Mouse (Mus musculus) CH12.LX (cell line): ENCODE results near the gene Kcmf1. TPM values are rescaled to one million over a fixed set of nuclear protein-coding genes. Genes with fewer than 3 reads are reported as not detected.
A peak's percentile ranks its signal among the peaks of the same experiment; 100 is the strongest.

ENCODE experiments used
- DNase-seq: peaks from one replicate; pipeline ENCODE4 v3.0.0-alpha.2; 2013; ENCODE audit errors: extremely low read depth
- H3K27ac ChIP-seq: 2 replicates; pipeline ENCODE4 v1.5.1; 2012; ENCODE audit warnings: low read depth, mild to moderate bottlenecking, control low read depth, moderate library complexity; ENCODE audit not compliant: insufficient read depth
- H3K27me3 ChIP-seq: replicated peaks from 2 replicates; pipeline ENCODE3; 2012; ENCODE audit warnings: inconsistent platforms
- H3K36me3 ChIP-seq, 2 experiments: replicated peaks in 1 of 2; 2 replicates each; pipeline versions ENCODE3 to v1.6.1; 2012; ENCODE audit warnings: inconsistent platforms in 1 of 2, low read length in 1 of 2, mild to moderate bottlenecking in 1 of 2, mixed read lengths in 1 of 2, moderate library complexity in 1 of 2; ENCODE audit not compliant: control insufficient read depth in 1 of 2, insufficient read depth in 1 of 2
- H3K4me1 ChIP-seq, 2 experiments: 2 replicates each; pipeline ENCODE4 v1.6.1; 2012; ENCODE audit warnings: inconsistent platforms in 1 of 2, moderate library complexity in 1 of 2; ENCODE audit not compliant: insufficient read depth in 2 of 2, control insufficient read depth in 1 of 2
- H3K4me2 ChIP-seq: 2 replicates; pipeline ENCODE4 v1.6.1; 2012; ENCODE audit warnings: low read depth, mild to moderate bottlenecking, control low read depth; ENCODE audit not compliant: poor library complexity, insufficient read depth, severe bottlenecking
- H3K4me3 ChIP-seq, 3 experiments: fragments of 150-350 bp in 1 of 3; sonication (generic) in 1 of 3; replicated peaks in 1 of 3; 2 replicates each; pipeline versions ENCODE3 to v1.5.1; 2011 to 2012; ENCODE audit warnings: low read depth in 2 of 3, low read length in 2 of 3, mild to moderate bottlenecking in 2 of 3, moderate library complexity in 2 of 3, control low read depth in 1 of 3, improper control_type of control experiment in 1 of 3, inconsistent platforms in 1 of 3, mixed read lengths in 1 of 3; ENCODE audit not compliant: poor library complexity in 1 of 3
- H3K79me2 ChIP-seq: replicated peaks from 2 replicates; pipeline ENCODE4 v1.6.1; 2012; ENCODE audit warnings: mild to moderate bottlenecking, moderate library complexity; ENCODE audit not compliant: control insufficient read depth, poor library complexity, insufficient read depth, severe bottlenecking; ENCODE audit errors: extremely low read depth
- H3K9ac ChIP-seq: 2 replicates; pipeline ENCODE4 v1.6.1; 2012; ENCODE audit warnings: low read depth, mild to moderate bottlenecking, control low read depth, moderate library complexity; ENCODE audit not compliant: insufficient read depth
- H3K9me3 ChIP-seq: replicated peaks from 2 replicates; pipeline ENCODE3; 2012; ENCODE audit warnings: low read length, inconsistent platforms, mixed read lengths
- CHD1 ChIP-seq: IDR thresholded peaks from 2 replicates; pipeline ENCODE4 v1.6.1; 2012; ENCODE audit warnings: low read depth, low read length, improper control_type of control experiment, inconsistent platforms
- CHD2 ChIP-seq: IDR thresholded peaks from 2 replicates; pipeline ENCODE4 v1.6.1; 2011; ENCODE audit warnings: low read length, improper control_type of control experiment
- CTCF ChIP-seq, 2 experiments: IDR thresholded peaks in 1 of 2; conservative IDR thresholded peaks in 1 of 2; 2 replicates each; pipeline ENCODE4 v1.5.1; 2011 to 2012; ENCODE audit warnings: low read depth in 2 of 2, low read length in 2 of 2, improper control_type of control experiment in 1 of 2, inconsistent platforms in 1 of 2, mild to moderate bottlenecking in 1 of 2, moderate library complexity in 1 of 2
- E2F4 ChIP-seq: IDR thresholded peaks from 2 replicates; pipeline ENCODE4 v1.6.1; 2011; ENCODE audit warnings: low read depth, low read length, improper control_type of control experiment; ENCODE audit not compliant: insufficient replicate concordance
- ELF1 ChIP-seq: IDR thresholded peaks from 2 replicates; pipeline ENCODE4 v1.6.1; 2014; ENCODE audit warnings: low read depth, mild to moderate bottlenecking, inconsistent platforms, low read length, improper control_type of control experiment
- EP300 ChIP-seq: IDR thresholded peaks from 2 replicates; pipeline ENCODE4 v1.6.1; 2011; ENCODE audit warnings: low read length, improper control_type of control experiment
- HCFC1 ChIP-seq: IDR thresholded peaks from 2 replicates; pipeline ENCODE4 v1.6.1; 2012; ENCODE audit warnings: low read depth, mild to moderate bottlenecking, inconsistent platforms, low read length, improper control_type of control experiment
- JUN ChIP-seq: IDR thresholded peaks from 2 replicates; pipeline ENCODE4 v1.6.1; 2011; ENCODE audit warnings: low read depth, mild to moderate bottlenecking, low read length, improper control_type of control experiment, moderate library complexity; ENCODE audit not compliant: insufficient read depth
- JUND ChIP-seq: conservative IDR thresholded peaks from 2 replicates; pipeline ENCODE4 v1.6.1; 2011; ENCODE audit warnings: low read depth, low read length, improper control_type of control experiment
- KAT2A ChIP-seq: IDR thresholded peaks from 2 replicates; pipeline ENCODE4 v1.6.1; 2012; ENCODE audit warnings: low read length, improper control_type of control experiment, inconsistent platforms; ENCODE audit not compliant: insufficient replicate concordance
- MAX ChIP-seq: IDR thresholded peaks from 2 replicates; pipeline ENCODE4 v1.6.1; 2011; ENCODE audit warnings: low read length, improper control_type of control experiment
- MEF2A ChIP-seq: IDR thresholded peaks from 2 replicates; pipeline ENCODE4 v1.6.1; 2014; ENCODE audit warnings: low read depth, mild to moderate bottlenecking, inconsistent platforms, low read length, improper control_type of control experiment, borderline replicate concordance
- MXI1 ChIP-seq: IDR thresholded peaks from 2 replicates; pipeline ENCODE4 v1.6.1; 2011; ENCODE audit warnings: mild to moderate bottlenecking, low read depth, low read length, improper control_type of control experiment
- MYC ChIP-seq: IDR thresholded peaks from 2 replicates; pipeline ENCODE4 v1.6.1; 2011; ENCODE audit warnings: low read depth, mild to moderate bottlenecking, improper control_type of control experiment, low read length
- NRF1 ChIP-seq: IDR thresholded peaks from 2 replicates; pipeline ENCODE4 v1.6.1; 2014; ENCODE audit warnings: low read depth, mild to moderate bottlenecking, inconsistent platforms, low read length, improper control_type of control experiment, moderate library complexity
- POLR2A ChIP-seq: IDR thresholded peaks from 2 replicates; pipeline ENCODE4 v1.6.1; 2011; ENCODE audit warnings: low read depth, mild to moderate bottlenecking, improper control_type of control experiment, low read length
- POLR2AphosphoS2 ChIP-seq: IDR thresholded peaks from 2 replicates; pipeline ENCODE4 v1.6.1; 2011; ENCODE audit warnings: low read depth, low read length, improper control_type of control experiment
- RAD21 ChIP-seq: IDR thresholded peaks from 2 replicates; pipeline ENCODE4 v1.6.1; 2011; ENCODE audit warnings: low read depth, mild to moderate bottlenecking, low read length, improper control_type of control experiment, moderate library complexity
- RCOR1 ChIP-seq: conservative IDR thresholded peaks from 2 replicates; pipeline ENCODE4 v1.6.1; 2012; ENCODE audit warnings: low read depth, mild to moderate bottlenecking, inconsistent platforms, low read length, improper control_type of control experiment
- SIN3A ChIP-seq: IDR thresholded peaks from 2 replicates; pipeline ENCODE4 v1.6.1; 2012; ENCODE audit warnings: low read length, improper control_type of control experiment, inconsistent platforms
- SMC3 ChIP-seq: IDR thresholded peaks from 2 replicates; pipeline ENCODE4 v1.6.1; 2011; ENCODE audit warnings: low read depth, low read length, improper control_type of control experiment
- UBTF ChIP-seq: IDR thresholded peaks from 2 replicates; pipeline ENCODE4 v1.6.1; 2012; ENCODE audit warnings: low read depth, mild to moderate bottlenecking, inconsistent platforms, low read length, improper control_type of control experiment, moderate library complexity
- USF1 ChIP-seq: IDR thresholded peaks from 2 replicates; pipeline ENCODE4 v1.6.1; 2014; ENCODE audit warnings: low read depth, mild to moderate bottlenecking, inconsistent platforms, low read length, improper control_type of control experiment
- USF2 ChIP-seq: conservative IDR thresholded peaks from 2 replicates; pipeline ENCODE4 v1.6.1; 2011; ENCODE audit warnings: low read depth, low read length, improper control_type of control experiment
- ZMIZ1 ChIP-seq: IDR thresholded peaks from 2 replicates; pipeline ENCODE4 v1.6.1; 2012; ENCODE audit warnings: low read depth, mild to moderate bottlenecking, inconsistent platforms, low read length, improper control_type of control experiment
- dilution Hi-C: fragments of 300-500 bp; cut with MboI; formaldehyde crosslinking; loops from 2 replicates; pipeline ENCODE4 v1.14.3; 2020; ENCODE audit warnings: low sequenced_read_pairs; ENCODE audit not compliant: extremely low pct_unique_long_range_greater_than_20kb, extremely low pct_ligation_motif_present
- in situ Hi-C: fragments of 300-500 bp; cut with MboI; formaldehyde crosslinking; loops from 3 replicates; pipeline ENCODE4 v1.14.3; 2019; ENCODE audit warnings: low sequenced_read_pairs, low pct_ligation_motif_present, low pct_unique_long_range_greater_than_20kb, mixed read lengths
- polyA plus RNA-seq: library from polyadenylated mRNA; unstranded; fragments of >175 nt; gene quantifications from 2 replicates; pipeline ENCODE4 v1.2.1, GENCODE M21; 2012; ENCODE audit warnings: low read depth; ENCODE audit not compliant: insufficient read length
- total RNA-seq, 2 experiments: library from RNA; depleted of rRNA; stranded (reverse); fragments of 300-350 nt in 1 of 2; fragments of >200 nt in 1 of 2; gene quantifications; 2 replicates each; pipeline ENCODE4 v1.2.3; 2012 to 2014

The Kcmf1 gene
- 82.5 and 108 TPM in 2 replicates for total RNA-seq (2012; rRNA removed)
- total RNA-seq (2014; rRNA removed), result 97.6 and 98.0 TPM in 2 replicates
- 161 and 207 TPM in 2 replicates for polyA plus RNA-seq

- Histone ChIP-seq H3K27me3 (no peaks in the 10 kb centered on the region), H3K9ac (peak within 1 kb of the TSS; percentile 100), H3K79me2 (peaks cover 54% of the 10 kb centered on the region), H3K9me3 (peaks cover 2% of the 10 kb centered on the region), H3K36me3 (peaks cover 3 to 16% of the 10 kb centered on the region in 2 experiments), H3K4me2 (peak within 1 kb of the TSS; percentile 62), H3K4me3 (peak within 1 kb of the TSS; percentile 86 to 98 (median 87)), H3K27ac (peak within 1 kb of the TSS; percentile 75), H3K4me1 (peaks cover 6 to 35% of the 10 kb centered on the region in 2 experiments)
- peak; percentile 97 for TF ChIP-seq MXI1
- TF ChIP-seq EP300, result no peak
- no peak for TF ChIP-seq RCOR1
- TF ChIP-seq USF2, result 0 out of 2 replicates have a peak, but pooled peaks have one; percentile 19
- TF ChIP-seq CHD1, result no peak
- TF ChIP-seq SIN3A, result peak; percentile 72
- peak; percentile 32 for TF ChIP-seq USF1
- no peak for TF ChIP-seq RAD21
- TF ChIP-seq CHD2, result no peak
- no peak for TF ChIP-seq ELF1
- peak; percentile 20; the same call in 1 of the 2 replicates for TF ChIP-seq POLR2AphosphoS2
- TF ChIP-seq UBTF, result peak; percentile 83; the same call in 1 of the 2 replicates
- no peak for TF ChIP-seq JUND
- TF ChIP-seq POLR2A, result peak; percentile 64; the same call in 1 of the 2 replicates
- TF ChIP-seq MEF2A, result no peak
- peak; percentile 60 for TF ChIP-seq ZMIZ1
- peak; percentile 97 for TF ChIP-seq MAX
- TF ChIP-seq MYC, result peak; percentile 98
- in situ Hi-C loops, result no loop called here
- dilution Hi-C loops, result no loop called here
- peak; percentile 52 for DNase-seq
These were observed at the start of gene Kcmf1 for GRCm38 (mm10) chr6:72899781-72900681. Kcmf1 (minus strand) TSS chr6:72899979.

GRCm38 (mm10) chr6:72949161-72949756 lies 49.5 kb upstream of the Kcmf1 start:
- H3K9ac ChIP-seq, result no peak overlapping the region
- H3K9me3 ChIP-seq, result peaks cover 6% of the 10 kb centered on the region
- no peak overlapping the region for H3K27ac ChIP-seq
- no peak for TF ChIP-seq EP300
- TF ChIP-seq CHD2, result no peak
- no peak for TF ChIP-seq CHD1
- no peak for TF ChIP-seq NRF1
- no peak for TF ChIP-seq SMC3
- TF ChIP-seq RCOR1, result no peak
- no peak for TF ChIP-seq POLR2A
- no peak for TF ChIP-seq HCFC1
- TF ChIP-seq KAT2A, result no peak
- no peak for TF ChIP-seq MEF2A
- TF ChIP-seq ZMIZ1, result no peak
- no peak for TF ChIP-seq CTCF (conservative IDR thresholded peaks at IDR 0.05 in 1 of 2, IDR thresholded peaks at IDR 0.05 in 1 of 2; ENCODE audit: low read depth in 2 of 2, low read length in 2 of 2)
- TF ChIP-seq E2F4, result no peak
- TF ChIP-seq MYC, result no peak
- no peak for TF ChIP-seq JUND
- no peak for TF ChIP-seq JUN
- TF ChIP-seq POLR2AphosphoS2, result no peak
- H3K4me2 ChIP-seq, result no peak overlapping the region
- in situ Hi-C loops (loop anchor here (10.0 kb wide), 1 partner anchor 206 kb away; no protein-coding TSS in a partner anchor), dilution Hi-C loops (no loop called here)
- no peak for DNase-seq
- H3K4me1 ChIP-seq, result peaks cover 6 to 27% of the 10 kb centered on the region in 2 experiments; a peak in 3 of 4 replicates
- no peaks in the 10 kb centered on the region for H3K79me2 ChIP-seq
- H3K4me3 ChIP-seq, result no peak overlapping the region
- no peaks in the 10 kb centered on the region for H3K27me3 ChIP-seq
- no peaks in the 10 kb centered on the region for H3K36me3 ChIP-seq
